Mouse (Mus musculus) ES-E14 (cell line): ENCODE measurements at regions not wholly inside any gene's neighbourhood (a gene's known extent, or its start where the extent isn't known, plus 50 kb on each side); places are given as distances from the start of the nearest gene placed in this dataset.

Experiments used
- DNase-seq: peaks from one replicate; pipeline ENCODE4 v3.0.0-alpha.2; 2013; ENCODE audit warnings: low read depth, low spot score
- H3K27ac ChIP-seq: 2 replicates; pipeline ENCODE4 v1.5.1; 2012; ENCODE audit warnings: low read depth, mild to moderate bottlenecking, low read length, moderate library complexity, mixed read lengths; ENCODE audit not compliant: poor library complexity, insufficient read depth, severe bottlenecking
- H3K36me3 ChIP-seq: 2 replicates; pipeline ENCODE4 v1.6.1; 2012; ENCODE audit warnings: mild to moderate bottlenecking, low read length, moderate library complexity, mixed read lengths; ENCODE audit not compliant: control insufficient read depth, poor library complexity, insufficient read depth, severe bottlenecking
- H3K4me1 ChIP-seq, 2 experiments: fragments of 150-350 bp in 1 of 2; sonication (generic) in 1 of 2; 2 replicates each; pipeline ENCODE4 v1.6.1; 2012; ENCODE audit warnings: low read length in 2 of 2, mild to moderate bottlenecking in 1 of 2, mixed read lengths in 1 of 2; ENCODE audit not compliant: control insufficient read depth in 2 of 2, insufficient read depth in 2 of 2, poor library complexity in 1 of 2
- H3K4me3 ChIP-seq, 2 experiments: fragments of 150-350 bp in 1 of 2; sonication (generic) in 1 of 2; 2 replicates each; pipeline ENCODE4 v1.5.1; 2012; ENCODE audit warnings: low read length in 2 of 2, low read depth in 1 of 2, mild to moderate bottlenecking in 1 of 2, mixed read lengths in 1 of 2; ENCODE audit not compliant: insufficient read depth in 1 of 2, poor library complexity in 1 of 2, severe bottlenecking in 1 of 2
- H3K9ac ChIP-seq: 2 replicates; pipeline ENCODE4 v1.6.1; 2012; ENCODE audit warnings: low read depth, mild to moderate bottlenecking, low read length, mixed read lengths; ENCODE audit not compliant: poor library complexity, insufficient read depth, severe bottlenecking
- H3K9me3 ChIP-seq: fragments of 150-350 bp; sonication (generic); 2 replicates; pipeline ENCODE4 v1.6.1; 2012; ENCODE audit warnings: low read depth, mild to moderate bottlenecking, low read length; ENCODE audit not compliant: control insufficient read depth, insufficient read depth
- CHD2 ChIP-seq: IDR thresholded peaks from 2 replicates; pipeline ENCODE4 v1.6.1; 2014; ENCODE audit warnings: mild to moderate bottlenecking, low read depth, low read length, inconsistent platforms
- HCFC1 ChIP-seq: IDR thresholded peaks from 2 replicates; pipeline ENCODE4 v1.6.1; 2012; ENCODE audit warnings: low read length, inconsistent platforms, borderline replicate concordance; ENCODE audit not compliant: insufficient read depth
- MAFK ChIP-seq: IDR thresholded peaks from 2 replicates; pipeline ENCODE4 v1.6.1; 2014; ENCODE audit warnings: mild to moderate bottlenecking, low read depth, low read length, inconsistent platforms; ENCODE audit not compliant: insufficient read depth
- ZC3H11A ChIP-seq: IDR thresholded peaks from 2 replicates; pipeline ENCODE4 v1.6.1; 2012; ENCODE audit warnings: low read depth, mild to moderate bottlenecking, inconsistent platforms, low read length, borderline replicate concordance
- ZNF384 ChIP-seq: IDR thresholded peaks from 2 replicates; pipeline ENCODE4 v1.6.1; 2012; ENCODE audit warnings: low read depth, low read length, inconsistent platforms
- in situ Hi-C, 2 experiments: fragments of 600-800 bp; cut with MboI; formaldehyde crosslinking; loops; one replicate each; pipeline ENCODE4 v1.15.1; 2025; ENCODE audit warnings: low sequenced_read_pairs in 2 of 2, inconsistent platforms in 1 of 2; ENCODE audit not compliant: unreplicated experiment in 2 of 2

DNA sequence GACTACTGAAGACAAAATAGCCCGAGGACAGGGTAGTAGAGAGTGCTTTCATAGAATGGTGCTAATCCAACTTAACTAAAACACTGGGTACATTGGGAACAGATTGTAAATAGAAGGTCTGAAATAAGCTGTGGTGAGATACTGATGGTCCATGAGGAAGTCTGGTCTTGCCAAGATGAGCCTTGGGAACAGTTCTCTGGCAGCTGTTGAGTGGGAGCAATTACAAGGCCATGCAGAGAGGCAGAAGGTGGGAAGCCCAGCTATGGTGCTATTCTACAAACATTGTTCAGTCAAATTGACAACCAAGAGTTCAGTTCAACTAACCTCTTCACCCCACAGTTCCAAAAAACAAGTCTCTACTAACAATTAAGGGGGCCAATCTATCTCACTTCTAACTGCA is 92.5 kb upstream of the Tenm4 start:
- no peak for DNase-seq
- no peaks in the 10 kb centered on the region for H3K9me3 ChIP-seq
- no peaks in the 10 kb centered on the region for H3K4me1 ChIP-seq
- H3K27ac ChIP-seq: no peak overlapping the region
- no peak for TF ChIP-seq MAFK
- no peak for TF ChIP-seq CHD2
- TF ChIP-seq ZNF384: no peak
- TF ChIP-seq HCFC1: no peak
- no peaks in the 10 kb centered on the region for H3K36me3 ChIP-seq
- in situ Hi-C loops: no loop called here
- H3K9ac ChIP-seq: no peak overlapping the region
- no peak overlapping the region for H3K4me3 ChIP-seq

DNA sequence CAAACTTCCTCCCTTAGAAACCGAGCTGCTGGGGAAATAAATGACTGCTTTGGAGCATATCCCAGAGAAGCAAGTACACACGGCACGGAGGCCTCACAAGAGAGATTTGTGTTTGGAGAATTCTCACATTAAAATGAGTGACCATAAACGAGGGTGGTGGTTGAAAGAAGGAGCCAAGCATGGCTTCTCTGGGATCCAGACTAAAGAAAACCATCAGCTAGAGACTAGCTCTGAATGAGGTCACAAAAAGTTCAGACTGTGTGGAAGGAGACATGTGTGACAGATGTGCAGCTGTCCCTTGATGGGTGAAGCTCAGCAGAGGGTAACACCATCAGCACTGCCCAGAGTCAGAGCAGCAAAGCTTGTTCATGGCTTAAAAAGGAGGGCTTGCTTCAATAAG is 89.4 kb upstream of the Tenm4 start:
- Histone ChIP-seq H3K9ac (no peak overlapping the region), H3K36me3 (no peaks in the 10 kb centered on the region), H3K4me3 (no peak overlapping the region), H3K27ac (no peak overlapping the region), H3K9me3 (no peaks in the 10 kb centered on the region), H3K4me1 (no peaks in the 10 kb centered on the region)
- in situ Hi-C loops: no loop called here
- TF ChIP-seq HCFC1: no peak
- TF ChIP-seq ZNF384: no peak
- TF ChIP-seq CHD2: no peak
- no peak for TF ChIP-seq MAFK
- TF ChIP-seq ZC3H11A: no peak
- DNase-seq: no peak

DNA sequence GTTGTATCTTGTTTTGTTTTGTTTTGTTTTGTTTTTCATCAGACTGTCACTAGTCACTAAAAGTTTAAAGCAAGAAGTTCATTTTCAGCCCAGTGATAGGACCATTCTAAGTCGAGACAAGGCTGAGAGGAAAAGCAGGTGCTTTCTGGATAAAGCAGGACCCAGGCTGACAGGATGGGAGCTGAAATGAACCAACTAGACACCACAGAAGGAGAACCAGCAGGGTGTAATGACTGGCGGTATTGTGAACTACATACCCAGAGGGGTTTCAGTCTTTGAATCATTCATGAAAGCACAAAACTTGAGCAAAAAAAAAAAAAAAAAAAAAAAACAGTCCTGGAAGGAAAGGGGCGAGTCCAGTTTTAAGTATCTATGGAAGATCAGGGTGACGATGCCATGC is 75.9 kb upstream of the Tenm4 start:
- no peak overlapping the region for H3K27ac ChIP-seq
- no peak for DNase-seq
- H3K9me3 ChIP-seq: no peaks in the 10 kb centered on the region
- H3K4me3 ChIP-seq: no peak overlapping the region
- no peaks in the 10 kb centered on the region for H3K36me3 ChIP-seq
- TF ChIP-seq CHD2 (no peak), HCFC1 (no peak), ZC3H11A (no peak), ZNF384 (no peak), MAFK (no peak)
- in situ Hi-C loops: no loop called here
- H3K9ac ChIP-seq: no peak overlapping the region
- H3K4me1 ChIP-seq: no peaks in the 10 kb centered on the region

DNA sequence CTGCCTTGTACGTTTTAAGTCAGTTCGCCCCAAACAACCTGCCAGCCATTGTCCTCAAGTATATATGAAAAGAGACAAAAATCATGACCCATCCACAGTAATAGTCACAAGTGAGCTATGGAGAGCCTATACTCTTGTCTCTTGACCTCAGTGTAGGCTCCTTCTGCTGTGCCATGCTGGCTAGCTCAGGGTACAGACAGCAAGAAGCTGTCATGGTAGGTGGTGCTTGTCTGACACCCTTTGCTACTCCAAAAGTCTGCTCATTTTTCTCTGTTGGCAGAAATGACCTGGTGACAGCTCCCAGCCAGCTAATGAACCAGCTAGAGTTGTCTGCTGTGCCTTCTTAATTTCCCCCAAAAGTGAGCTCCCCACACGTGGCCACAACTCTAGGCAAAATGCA is 75.3 kb upstream of the Tenm4 start:
- H3K4me1 ChIP-seq: no peaks in the 10 kb centered on the region
- H3K4me3 ChIP-seq: no peak overlapping the region
- TF ChIP-seq ZC3H11A (no peak), ZNF384 (no peak), CHD2 (no peak), HCFC1 (no peak), MAFK (no peak)
- no peak for DNase-seq
- no peak overlapping the region for H3K9ac ChIP-seq
- no peaks in the 10 kb centered on the region for H3K9me3 ChIP-seq
- H3K36me3 ChIP-seq: no peaks in the 10 kb centered on the region
- in situ Hi-C loops: no loop called here
- H3K27ac ChIP-seq: no peak overlapping the region

DNA sequence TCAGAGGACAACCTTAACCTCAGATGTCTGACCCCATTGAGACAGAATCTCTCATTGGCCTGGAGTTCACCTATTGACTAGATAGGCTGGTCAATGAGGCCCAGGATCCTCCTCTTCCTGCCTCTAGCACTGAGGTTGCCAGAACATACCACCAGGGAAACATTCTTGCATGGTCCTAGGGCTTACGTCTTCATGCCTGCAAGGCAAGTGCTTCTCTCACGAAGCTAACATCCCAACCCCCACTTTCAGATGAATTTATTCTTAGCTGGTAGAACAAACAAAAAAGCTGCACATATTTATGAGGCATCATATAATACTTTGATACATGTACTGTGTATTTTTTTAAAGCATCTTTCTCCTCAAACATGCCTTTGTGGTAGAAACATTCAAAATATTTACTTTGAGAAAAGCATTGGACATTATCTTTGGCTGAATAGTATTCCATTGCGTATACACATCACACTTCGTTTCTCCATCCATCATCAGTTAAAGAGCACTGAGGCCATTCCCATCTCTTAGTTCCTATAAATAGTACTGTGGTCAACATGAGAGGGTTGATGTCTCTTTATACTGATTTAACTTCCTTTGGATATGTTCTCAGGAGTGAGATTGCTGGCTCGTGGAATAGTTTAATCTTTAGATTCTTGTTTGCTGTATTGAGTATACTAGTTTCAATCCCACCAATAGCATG is 72.2 kb upstream of the Tenm4 start:
- no peaks in the 10 kb centered on the region for H3K36me3 ChIP-seq
- in situ Hi-C loops: no loop called here

More for the DNA sequence above, 72.2 kb upstream of the Tenm4 start:
- Histone ChIP-seq H3K9ac (no peak overlapping the region), H3K4me3 (no peak overlapping the region), H3K4me1 (no peaks in the 10 kb centered on the region), H3K9me3 (no peaks in the 10 kb centered on the region), H3K27ac (no peak overlapping the region)
- no peak for TF ChIP-seq ZNF384
- TF ChIP-seq MAFK: no peak
- TF ChIP-seq CHD2: no peak
- no peak for TF ChIP-seq HCFC1
- no peak for TF ChIP-seq ZC3H11A
- no peak for DNase-seq
